Mouse (Mus musculus) kidney, embryonic 14.5 days (tissue): ENCODE measurements around the gene Armc12. TPM values are rescaled to one million over a fixed set of nuclear protein-coding genes. Genes with fewer than 3 reads are reported as not detected.

Experiments used
- ATAC-seq: fragments of 200-750 bp; cut with Nextera tagmentation; 2 replicates; pipeline ENCODE4 v1.8.0; 2017; ENCODE audit warnings: moderate number of reproducible peaks, mild to moderate bottlenecking, moderate TSS enrichment, moderate library complexity; ENCODE audit not compliant: low FRiP score, low TSS enrichment
- H3K27ac ChIP-seq: fragments of 300-500 bp; sonication (generic); 2 replicates; pipeline ENCODE4 v1.5.1; 2014; ENCODE audit warnings: low read depth, mild to moderate bottlenecking, low read length, moderate library complexity, mixed read lengths
- H3K27me3 ChIP-seq: fragments of 300-500 bp; sonication (generic); 2 replicates; pipeline ENCODE4 v1.6.1; 2014; ENCODE audit warnings: mild to moderate bottlenecking, low read length; ENCODE audit not compliant: control insufficient read depth, insufficient read depth
- H3K36me3 ChIP-seq: fragments of 300-500 bp; sonication (generic); 2 replicates; pipeline ENCODE4 v1.6.1; 2014; ENCODE audit warnings: low read length, mixed read lengths; ENCODE audit not compliant: control insufficient read depth, insufficient read depth
- H3K4me1 ChIP-seq: fragments of 300-500 bp; sonication (generic); 2 replicates; pipeline ENCODE4 v1.6.1; 2014; ENCODE audit warnings: low read length, mixed read lengths; ENCODE audit not compliant: control insufficient read depth, insufficient read depth
- H3K4me2 ChIP-seq: fragments of 300-500 bp; sonication (generic); replicated peaks from 2 replicates; pipeline ENCODE4 v1.6.1; 2014; ENCODE audit warnings: low read depth, mild to moderate bottlenecking, low read length
- H3K4me3 ChIP-seq: fragments of 300-500 bp; sonication (generic); 2 replicates; pipeline ENCODE4 v1.5.1; 2014; ENCODE audit warnings: mild to moderate bottlenecking, low read length
- H3K9ac ChIP-seq: fragments of 300-500 bp; sonication (generic); 2 replicates; pipeline ENCODE4 v1.6.1; 2014; ENCODE audit warnings: low read depth, mild to moderate bottlenecking, low read length, moderate library complexity
- H3K9me3 ChIP-seq: fragments of 300-500 bp; sonication (generic); 2 replicates; pipeline ENCODE4 v1.6.1; 2016; ENCODE audit warnings: low read length; ENCODE audit not compliant: control insufficient read depth
- WGBS: fragments of 180-500 bp; shearing (Covaris S2); extraction: QIAGEN DNeasy Blood & Tissue Kit; methylation state at CpG from one replicate; pipeline ENCODE4 v1.1.7; 2014; 5-methylcytosine and 5-hydroxymethylcytosine counted together
- polyA plus RNA-seq: library from polyadenylated mRNA; unstranded; fragments of >200 nt; fragmentation: Nextera tagmentation; extraction: Ambion mirVana; gene quantifications from 2 replicates; pipeline ENCODE4 v1.2.1, GENCODE M21; 2014

The Armc12 gene
- polyA plus RNA-seq, 1 experiment from 2014 or later: not detected

- Histone ChIP-seq H3K27me3 (no peaks in the 10 kb centered on the region), H3K4me3 (no peak overlapping the region), H3K9ac (no peak overlapping the region), H3K4me1 (no peaks in the 10 kb centered on the region), H3K9me3 (no peaks in the 10 kb centered on the region), H3K27ac (no peak overlapping the region), H3K36me3 (no peaks in the 10 kb centered on the region), H3K4me2 (no peak overlapping the region)
- no peak for ATAC-seq
- WGBS: 56% methylated on average over 7 of the region's 7 CpGs
Measured at GRCm38 (mm10) chr17:28561613-28562012, 31.0 kb downstream of the Armc12 start.

- no peaks in the 10 kb centered on the region for H3K9me3 ChIP-seq
- no peaks in the 10 kb centered on the region for H3K4me1 ChIP-seq
- H3K27me3 ChIP-seq: no peaks in the 10 kb centered on the region
- ATAC-seq: no peak
- no peaks in the 10 kb centered on the region for H3K36me3 ChIP-seq
- no peak overlapping the region for H3K4me3 ChIP-seq
- no peak overlapping the region for H3K27ac ChIP-seq
- H3K9ac ChIP-seq: no peak overlapping the region
- H3K4me2 ChIP-seq: no peak overlapping the region
Measured at GRCm38 (mm10) chr17:28565181-28565580, 34.6 kb downstream of the Armc12 start.

- Histone ChIP-seq H3K4me3 (no peak overlapping the region), H3K27ac (no peak overlapping the region), H3K9ac (no peak overlapping the region), H3K9me3 (no peaks in the 10 kb centered on the region), H3K4me1 (no peaks in the 10 kb centered on the region), H3K27me3 (no peaks in the 10 kb centered on the region), H3K4me2 (no peak overlapping the region), H3K36me3 (no peaks in the 10 kb centered on the region)
- WGBS: 59% methylated on average over 3 of the region's 3 CpGs
- ATAC-seq: no peak
Measured at GRCm38 (mm10) chr17:28567541-28567940, 36.9 kb downstream of the Armc12 start.

- 84% methylated on average over 3 of the region's 3 CpGs for WGBS
- Histone ChIP-seq H3K4me2 (no peak overlapping the region), H3K36me3 (no peaks in the 10 kb centered on the region), H3K4me1 (peaks cover 3% of the 10 kb centered on the region; the same call in 1 of the 2 replicates), H3K4me3 (no peak overlapping the region), H3K9ac (no peak overlapping the region), H3K9me3 (no peaks in the 10 kb centered on the region), H3K27ac (no peak overlapping the region), H3K27me3 (no peaks in the 10 kb centered on the region; the same call in 1 of the 2 replicates)
- ATAC-seq: no peak
Measured at GRCm38 (mm10) chr17:28571868-28572267, 41.3 kb downstream of the Armc12 start.

GRCm38 (mm10) chr17:28572521-28572920 lies 41.9 kb downstream of the Armc12 start:
- no peaks in the 10 kb centered on the region for H3K36me3 ChIP-seq
- no peaks in the 10 kb centered on the region; the same call in 1 of the 2 replicates for H3K27me3 ChIP-seq
- no peak overlapping the region for H3K27ac ChIP-seq
- H3K9ac ChIP-seq: no peak overlapping the region
- WGBS: 84% methylated on average over 7 of the region's 7 CpGs
- peaks cover 3% of the 10 kb centered on the region; the same call in 1 of the 2 replicates for H3K4me1 ChIP-seq
- ATAC-seq: no peak
- H3K4me2 ChIP-seq: no peak overlapping the region
- no peaks in the 10 kb centered on the region for H3K9me3 ChIP-seq
- no peak overlapping the region for H3K4me3 ChIP-seq

- Histone ChIP-seq H3K4me1 (peaks cover 3% of the 10 kb centered on the region; the same call in 1 of the 2 replicates), H3K4me2 (no peak overlapping the region), H3K4me3 (no peak overlapping the region), H3K27me3 (no peaks in the 10 kb centered on the region; the same call in 1 of the 2 replicates), H3K9ac (no peak overlapping the region), H3K27ac (no peak overlapping the region), H3K36me3 (no peaks in the 10 kb centered on the region), H3K9me3 (no peaks in the 10 kb centered on the region)
- ATAC-seq: no peak
- 82% methylated on average over 6 of the region's 6 CpGs for WGBS
Measured at GRCm38 (mm10) chr17:28572941-28573340, 42.3 kb downstream of the Armc12 start.

- 16% methylated on average over 48 of the region's 50 CpGs for WGBS
- Histone ChIP-seq H3K9me3 (no peaks in the 10 kb centered on the region), H3K36me3 (no peaks in the 10 kb centered on the region), H3K4me2 (peak within 1 kb of the TSS; percentile 38), H3K4me1 (peaks cover 3% of the 10 kb centered on the region; the same call in 1 of the 2 replicates), H3K27ac (no peak within 1 kb of the TSS), H3K9ac (no peak within 1 kb of the TSS), H3K27me3 (no peaks in the 10 kb centered on the region; the same call in 1 of the 2 replicates), H3K4me3 (peak within 1 kb of the TSS; percentile 24; the same call in 1 of the 2 replicates)
- ATAC-seq: peak; percentile 87
Measured at GRCm38 (mm10) chr17:28575244-28576125, 44.9 kb downstream of the Armc12 start, which contains the start of gene Lhfpl5. Gene Lhfpl5, plus strand, starts transcription at chr17:28575641.

GRCm38 (mm10) chr17:28580396-28580795 lies 49.8 kb downstream of the Armc12 start:
- no peaks in the 10 kb centered on the region for H3K36me3 ChIP-seq
- ATAC-seq: peak; percentile 34; the same call in 1 of the 2 replicates
- no peaks in the 10 kb centered on the region for H3K9me3 ChIP-seq
- H3K9ac ChIP-seq: no peak overlapping the region
- H3K27ac ChIP-seq: no peak overlapping the region
- H3K4me1 ChIP-seq: no peaks in the 10 kb centered on the region; the same call in 1 of the 2 replicates
- H3K4me3 ChIP-seq: no peak overlapping the region
- WGBS: 3% methylated on average over 9 of the region's 9 CpGs
- no peaks in the 10 kb centered on the region for H3K27me3 ChIP-seq
- no peak overlapping the region for H3K4me2 ChIP-seq

- no peaks in the 10 kb centered on the region for H3K36me3 ChIP-seq
- no peaks in the 10 kb centered on the region for H3K4me1 ChIP-seq
- ATAC-seq: no peak
- no peak overlapping the region for H3K4me2 ChIP-seq
- no peak overlapping the region for H3K27ac ChIP-seq
- H3K9me3 ChIP-seq: no peaks in the 10 kb centered on the region
- no peak overlapping the region for H3K9ac ChIP-seq
- no peak overlapping the region for H3K4me3 ChIP-seq
- 58% methylated on average over 2 of the region's 2 CpGs for WGBS
- no peaks in the 10 kb centered on the region for H3K27me3 ChIP-seq
Measured at GRCm38 (mm10) chr17:28581056-28581455, 50.5 kb downstream of the Armc12 start.
